Mouse (Mus musculus): Measurements from ENCODE around the gene Zfp462. TPM values are rescaled to one million over a fixed set of nuclear protein-coding genes. Genes with fewer than 3 reads are reported as not detected.

Zfp462 gene
- total and polyA plus RNA-seq, 3 experiments, result not detected

- Histone ChIP-seq H3K4me3 (replicated peaks in 1 of 3; ENCODE audit: low read depth in 2 of 3, low read length in 2 of 3, poor library complexity in 1 of 3) (no peak overlapping the region), H3K4me1 (ENCODE audit: control insufficient read depth in 1 of 2, insufficient read depth in 2 of 2) (no peaks in the 10 kb centered on the region), H3K9me3 (replicated peaks; ENCODE audit: low read length) (peaks cover 30% of the 10 kb centered on the region), H3K27me3 (replicated peaks) (no peaks in the 10 kb centered on the region), H3K4me2 (ENCODE audit: insufficient read depth, low read depth, poor library complexity, severe bottlenecking) (no peak overlapping the region), H3K36me3 (replicated peaks in 1 of 2; ENCODE audit: control insufficient read depth in 1 of 2, insufficient read depth in 1 of 2, low read length in 1 of 2) (no peaks in the 10 kb centered on the region), H3K79me2 (replicated peaks; ENCODE audit: control insufficient read depth, extremely low read depth, insufficient read depth, poor library complexity, severe bottlenecking) (no peaks in the 10 kb centered on the region), H3K27ac (ENCODE audit: insufficient read depth, low read depth) (no peak overlapping the region), H3K9ac (ENCODE audit: insufficient read depth, low read depth) (no peak overlapping the region)
- TF ChIP-seq ZNF384 (IDR thresholded peaks at IDR 0.05; ENCODE audit: low read depth, low read length) (no peak), PAX5 (IDR thresholded peaks at IDR 0.05; ENCODE audit: low read length) (no peak), USF1 (IDR thresholded peaks at IDR 0.05; ENCODE audit: low read depth, low read length) (no peak), KAT2A (IDR thresholded peaks at IDR 0.05; ENCODE audit: insufficient replicate concordance, low read length) (no peak), RAD21 (IDR thresholded peaks at IDR 0.05; ENCODE audit: low read depth, low read length) (no peak), SIN3A (IDR thresholded peaks at IDR 0.05; ENCODE audit: low read length) (no peak), IRF4 (IDR thresholded peaks at IDR 0.05; ENCODE audit: low read depth, low read length) (no peak), CHD2 (IDR thresholded peaks at IDR 0.05; ENCODE audit: low read length) (no peak), POLR2A (IDR thresholded peaks at IDR 0.05; ENCODE audit: low read depth, low read length) (no peak)
- dilution Hi-C loops (cut with MboI; ENCODE audit: extremely low pct_ligation_motif_present, extremely low pct_unique_long_range_greater_than_20kb, low sequenced_read_pairs), result no loop called here
- DNase-seq (ENCODE audit: extremely low read depth), result no peak
- in situ Hi-C loops (cut with MboI; ENCODE audit: low pct_ligation_motif_present, low pct_unique_long_range_greater_than_20kb, low sequenced_read_pairs), result no loop called here
Measured at GRCm38 (mm10) chr4:55014731-55015463, 70.0 kb downstream of the Zfp462 start.

GRCm38 (mm10) chr4:55015517-55015916, 70.7 kb downstream of the Zfp462 start:
- H3K27me3 ChIP-seq (replicated peaks), result no peaks in the 10 kb centered on the region
- DNase-seq (ENCODE audit: extremely low read depth), result no peak
- TF ChIP-seq PAX5 (IDR thresholded peaks at IDR 0.05; ENCODE audit: low read length) (no peak), E2F4 (IDR thresholded peaks at IDR 0.05; ENCODE audit: insufficient replicate concordance, low read depth, low read length) (no peak), RAD21 (IDR thresholded peaks at IDR 0.05; ENCODE audit: low read depth, low read length) (no peak), ETS1 (conservative IDR thresholded peaks at IDR 0.05; ENCODE audit: low read depth, low read length) (no peak), MEF2A (IDR thresholded peaks at IDR 0.05; ENCODE audit: borderline replicate concordance, low read depth, low read length) (no peak), POLR2A (IDR thresholded peaks at IDR 0.05; ENCODE audit: low read depth, low read length) (no peak), TBP (conservative IDR thresholded peaks at IDR 0.05; ENCODE audit: low read depth, low read length) (no peak), SMC3 (IDR thresholded peaks at IDR 0.05; ENCODE audit: low read depth, low read length) (no peak), JUN (IDR thresholded peaks at IDR 0.05; ENCODE audit: insufficient read depth, low read depth, low read length) (no peak), HCFC1 (IDR thresholded peaks at IDR 0.05; ENCODE audit: low read depth, low read length) (no peak), NRF1 (IDR thresholded peaks at IDR 0.05; ENCODE audit: low read depth, low read length) (no peak)
- no peak overlapping the region for H3K4me3 ChIP-seq (replicated peaks in 1 of 3; ENCODE audit: low read depth in 2 of 3, low read length in 2 of 3, poor library complexity in 1 of 3)
- in situ Hi-C loops (cut with MboI; ENCODE audit: low pct_ligation_motif_present, low pct_unique_long_range_greater_than_20kb, low sequenced_read_pairs) (no loop called here), dilution Hi-C loops (cut with MboI; ENCODE audit: extremely low pct_ligation_motif_present, extremely low pct_unique_long_range_greater_than_20kb, low sequenced_read_pairs) (no loop called here)
- no peak overlapping the region for H3K9ac ChIP-seq (ENCODE audit: insufficient read depth, low read depth)
- no peaks in the 10 kb centered on the region for H3K79me2 ChIP-seq (replicated peaks; ENCODE audit: control insufficient read depth, extremely low read depth, insufficient read depth, poor library complexity, severe bottlenecking)
- no peaks in the 10 kb centered on the region for H3K4me1 ChIP-seq (ENCODE audit: control insufficient read depth in 1 of 2, insufficient read depth in 2 of 2)
- no peak overlapping the region for H3K27ac ChIP-seq (ENCODE audit: insufficient read depth, low read depth)
- H3K9me3 ChIP-seq (replicated peaks; ENCODE audit: low read length), result peaks cover 27% of the 10 kb centered on the region
- H3K4me2 ChIP-seq (ENCODE audit: insufficient read depth, low read depth, poor library complexity, severe bottlenecking), result no peak overlapping the region
- no peaks in the 10 kb centered on the region for H3K36me3 ChIP-seq (replicated peaks in 1 of 2; ENCODE audit: control insufficient read depth in 1 of 2, insufficient read depth in 1 of 2, low read length in 1 of 2)
